Mouse (Mus musculus): ENCODE measurements around the gene Mpc1.
"Not testable (repeated sequence)": the region's sequence is repeated elsewhere in the genome, so short reads cannot be mapped to it uniquely, and the experiment has no call there.

The Mpc1 gene

DNA sequence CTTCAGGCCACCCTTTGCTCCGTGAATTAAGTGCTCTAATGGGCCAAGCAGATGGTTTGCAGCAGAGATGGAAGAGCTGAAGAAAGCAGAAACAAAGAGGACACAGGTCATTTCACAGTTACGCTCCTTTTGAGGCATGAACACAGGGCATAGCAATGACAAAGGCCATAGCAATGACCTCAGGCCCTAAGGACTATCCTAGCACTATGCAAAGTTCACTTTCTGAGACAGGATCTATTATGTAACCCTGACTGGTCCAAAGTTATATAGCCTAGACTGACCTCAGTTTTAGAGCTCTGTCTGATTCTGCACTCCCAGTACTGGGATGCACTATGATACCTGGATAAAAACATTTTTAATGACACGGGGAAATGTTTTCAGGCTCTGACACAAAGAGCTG lies 4.3 kb upstream of the Mpc1 start:
- DNase-seq (ENCODE audit: low spot score): no peak

DNA sequence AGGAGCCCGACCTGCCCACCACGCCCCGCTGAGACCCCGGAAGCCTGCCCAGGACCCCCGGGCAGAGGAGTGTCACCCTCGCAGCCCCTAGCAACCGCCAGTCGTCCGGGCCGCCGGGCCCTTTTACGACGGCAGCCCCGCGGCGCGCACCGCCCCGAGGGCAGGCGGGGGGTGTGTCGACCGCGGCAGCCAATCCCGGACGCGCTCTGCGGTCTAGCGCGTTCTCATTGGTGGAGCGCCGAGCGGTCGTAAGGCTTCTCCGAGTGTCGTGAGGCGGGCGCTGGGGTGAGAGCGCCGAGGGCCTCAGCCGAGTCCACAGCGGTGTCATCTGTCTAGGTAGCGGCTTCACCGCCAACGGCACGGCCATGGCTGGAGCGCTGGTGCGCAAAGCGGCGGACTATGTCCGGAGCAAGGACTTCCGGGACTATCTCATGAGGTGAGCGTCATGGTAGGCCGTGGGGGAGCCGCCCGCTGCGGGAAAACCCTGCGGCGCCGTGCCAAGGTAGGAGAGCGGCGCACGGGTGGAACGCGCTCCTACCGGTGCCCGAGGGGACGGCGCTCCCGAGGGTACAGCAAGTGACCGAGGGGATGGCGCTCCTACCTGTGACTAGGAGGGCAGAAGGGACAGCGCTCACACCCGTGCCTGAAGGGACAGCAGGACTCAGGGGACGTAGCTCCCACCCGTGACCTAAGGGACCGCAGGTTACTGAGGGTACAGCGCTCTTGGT lies 986 bp downstream of the Mpc1 start:
- peak; percentile 96 for DNase-seq (ENCODE audit: low spot score)

DNA sequence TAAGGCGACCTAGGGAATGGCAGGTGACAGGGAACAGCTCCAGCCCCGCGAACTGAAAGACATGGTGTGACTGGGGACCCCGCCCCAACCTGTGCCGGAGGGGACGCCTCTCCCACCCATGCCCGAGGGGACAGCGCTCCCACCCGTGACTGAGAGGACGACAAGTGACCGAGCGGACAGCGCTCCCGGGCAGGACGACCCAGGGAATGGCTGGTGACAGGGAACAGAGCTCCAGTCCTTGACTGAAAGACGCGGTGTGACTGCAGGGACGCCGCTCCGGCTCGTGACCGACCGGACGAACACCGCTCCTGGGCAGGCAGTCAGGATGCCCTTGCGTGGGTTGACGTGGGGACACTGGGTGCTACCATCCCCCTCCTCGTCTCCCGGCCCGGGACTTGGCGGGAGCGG lies 1.6 kb downstream of the Mpc1 start:
- DNase-seq (ENCODE audit: low spot score): peak; percentile 45

DNA sequence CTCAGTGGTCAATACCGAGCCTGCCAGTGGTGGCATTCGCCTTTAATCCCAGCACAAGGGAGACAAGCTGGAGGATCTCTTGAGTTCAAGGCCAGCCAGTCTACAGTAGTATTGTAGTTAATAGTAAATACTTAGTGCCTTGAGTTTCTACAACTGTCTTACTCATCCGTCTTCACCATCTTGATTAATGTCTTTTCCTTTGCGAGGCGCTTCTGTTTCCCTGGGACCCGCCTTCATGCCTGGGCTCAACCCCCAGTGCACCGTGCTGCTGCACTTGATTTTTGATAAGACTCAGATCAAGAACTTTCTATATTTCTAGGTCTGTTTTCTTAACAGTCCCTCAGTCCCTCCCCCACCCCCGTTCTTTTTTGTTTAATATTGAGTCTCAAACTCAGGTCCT lies 2.4 kb downstream of the Mpc1 start:
- no peak for DNase-seq (ENCODE audit: low spot score)

DNA sequence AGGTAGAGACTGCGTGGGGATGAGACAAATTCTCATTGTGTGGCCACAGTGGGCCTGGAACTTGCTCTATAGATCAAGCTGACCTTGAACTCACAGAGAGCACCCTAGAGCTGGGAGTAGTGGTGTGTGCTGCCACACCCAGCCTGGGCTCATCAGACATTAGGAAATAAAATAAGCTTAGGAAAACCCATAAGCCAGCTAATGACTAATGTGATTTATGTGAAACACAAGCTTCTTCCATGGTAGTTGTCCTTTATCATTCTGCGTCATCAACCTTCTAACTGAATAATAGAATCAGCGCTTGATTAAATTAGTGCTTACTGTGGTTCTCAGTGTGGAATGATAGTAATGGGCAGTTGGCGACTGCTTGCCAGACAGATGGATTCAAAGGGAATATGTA lies 4.3 kb downstream of the Mpc1 start:
- no peak for DNase-seq (ENCODE audit: low spot score)

DNA sequence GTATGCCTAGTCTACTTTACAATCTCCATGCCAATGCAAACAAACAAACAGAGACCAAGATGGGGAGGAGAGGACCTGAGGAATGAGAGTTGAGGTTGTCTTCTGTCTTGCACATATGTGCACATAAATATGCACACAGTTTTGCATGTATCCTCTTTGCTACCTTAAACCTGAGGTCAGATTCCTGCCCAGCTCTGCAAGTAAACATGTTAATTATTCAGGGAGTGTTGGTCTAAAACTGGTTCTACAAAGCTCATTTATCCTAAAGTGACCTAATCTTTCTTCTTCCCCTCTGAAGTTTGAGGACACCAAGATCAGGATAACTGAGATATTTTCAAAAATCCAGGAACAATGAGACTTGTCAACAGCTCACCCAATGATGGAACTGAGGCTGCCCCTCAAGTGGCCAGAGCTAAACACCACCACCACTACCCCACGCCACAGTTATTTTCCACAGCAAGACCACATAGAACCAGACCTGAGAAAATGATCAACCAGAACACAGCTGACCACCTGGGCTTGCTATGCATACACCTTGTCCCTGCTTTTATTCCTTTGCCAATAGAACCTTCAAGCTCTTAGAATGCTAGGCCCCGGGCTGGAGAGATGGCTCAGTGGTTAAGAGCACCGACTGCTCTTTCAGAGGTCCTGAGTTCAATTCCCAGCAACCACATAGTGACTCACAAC lies 7.4 kb downstream of the Mpc1 start:
- DNase-seq (ENCODE audit: low spot score): no peak

DNA sequence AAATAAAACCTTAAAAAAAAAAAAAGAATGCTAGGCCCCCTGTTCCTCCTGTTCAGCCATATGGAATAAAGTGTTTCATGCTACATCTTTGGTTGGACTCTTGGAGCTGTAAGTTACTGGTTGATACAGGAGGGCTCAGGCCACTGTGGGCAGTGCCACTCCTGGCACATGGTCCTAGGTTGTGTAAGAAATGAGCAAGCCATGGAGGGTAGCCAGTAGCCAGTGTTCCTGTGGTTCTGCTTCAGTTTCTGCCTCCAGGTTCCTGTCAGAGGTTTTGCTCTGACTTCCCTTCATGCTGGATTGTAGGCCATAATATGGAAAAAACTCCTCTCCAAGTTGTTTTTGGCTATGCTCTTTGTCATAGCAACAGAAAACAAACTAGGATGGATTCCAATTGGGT lies 8.0 kb downstream of the Mpc1 start:
- DNase-seq (ENCODE audit: low spot score): peak; percentile 90

DNA sequence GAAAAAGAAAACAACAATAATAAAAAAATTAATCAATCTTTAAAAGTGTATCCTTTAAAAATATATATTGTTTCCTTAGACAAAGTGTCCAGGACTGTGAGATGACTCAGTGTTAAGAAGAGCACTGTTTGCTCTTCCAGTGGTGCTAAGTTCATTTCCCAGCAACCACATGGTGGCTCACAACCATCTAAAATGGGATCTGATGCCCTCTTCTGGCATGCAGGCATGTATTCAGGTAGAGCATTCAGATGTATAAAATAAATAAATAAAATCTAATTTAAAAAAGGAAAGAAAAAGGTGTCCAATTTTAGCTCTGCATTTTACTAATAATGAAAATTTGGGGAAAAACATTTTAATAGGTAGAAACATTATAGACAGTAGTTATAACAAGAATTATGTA lies 13.1 kb downstream of the Mpc1 start:
- no peak for DNase-seq (ENCODE audit: low spot score)

DNA sequence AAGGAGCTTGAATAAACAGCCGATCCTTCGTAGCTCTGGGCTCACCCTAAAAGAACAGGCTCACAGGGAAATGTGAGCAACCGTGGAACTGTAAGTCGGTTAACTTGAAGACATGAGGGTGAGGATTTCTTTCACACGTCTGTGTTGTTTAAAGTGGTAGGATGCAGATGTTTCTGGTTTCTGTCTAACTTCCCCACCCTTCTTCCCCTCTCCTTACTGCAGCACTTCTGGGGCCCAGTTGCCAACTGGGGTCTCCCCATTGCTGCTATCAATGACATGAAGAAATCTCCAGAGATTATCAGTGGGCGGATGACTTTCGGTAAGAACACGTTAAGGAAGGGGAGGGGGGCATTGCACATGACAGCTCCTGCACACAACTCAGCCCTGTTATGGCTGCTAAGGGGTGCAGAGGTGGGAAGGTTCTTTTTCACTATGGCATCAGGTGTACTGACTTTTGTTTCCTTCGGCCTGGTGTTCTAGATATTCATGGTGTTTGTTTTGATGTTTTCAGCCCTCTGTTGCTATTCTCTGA lies 13.7 kb downstream of the Mpc1 start:
- DNase-seq (ENCODE audit: low spot score): no peak

DNA sequence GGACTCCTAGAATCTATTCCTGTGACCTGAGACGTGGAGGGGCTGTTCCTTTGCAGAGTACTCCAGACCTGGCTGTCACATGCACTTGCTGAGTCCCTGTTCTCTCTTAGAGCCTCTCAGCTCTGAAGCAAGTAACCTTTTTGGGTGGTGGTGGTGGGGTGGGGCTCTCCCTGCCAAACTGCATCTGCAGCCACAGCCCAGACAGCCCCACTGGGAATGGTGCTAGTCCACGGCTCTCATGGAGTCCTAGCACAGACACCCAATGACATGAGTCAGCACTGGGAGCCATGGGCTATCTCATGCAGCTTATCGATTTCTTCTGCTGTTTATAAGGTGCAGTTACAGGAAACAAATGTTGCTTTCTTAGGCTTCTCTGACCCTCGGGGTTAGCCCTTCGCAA lies 15.0 kb downstream of the Mpc1 start:
- no peak for DNase-seq (ENCODE audit: low spot score)

DNA sequence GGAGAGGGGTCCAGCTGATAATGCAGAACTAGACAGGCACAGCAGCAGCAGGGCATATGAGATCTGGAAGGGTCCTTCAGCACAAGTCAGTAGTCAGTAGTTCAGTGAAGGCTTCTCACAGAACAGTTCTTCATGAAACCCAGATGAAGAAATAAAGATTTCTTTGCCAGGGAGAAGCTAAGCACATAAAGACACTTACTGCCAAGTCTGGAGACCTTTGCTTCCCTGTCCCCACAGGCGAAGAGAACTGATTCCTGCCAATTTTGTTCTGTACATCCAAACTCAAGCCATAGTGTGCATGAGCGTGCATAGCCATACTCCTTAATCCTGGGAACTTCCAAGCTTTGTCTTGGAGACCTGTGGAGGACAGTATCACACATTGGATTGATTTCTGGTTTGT lies 15.6 kb downstream of the Mpc1 start:
- DNase-seq (ENCODE audit: low spot score): peak; percentile 73

DNA sequence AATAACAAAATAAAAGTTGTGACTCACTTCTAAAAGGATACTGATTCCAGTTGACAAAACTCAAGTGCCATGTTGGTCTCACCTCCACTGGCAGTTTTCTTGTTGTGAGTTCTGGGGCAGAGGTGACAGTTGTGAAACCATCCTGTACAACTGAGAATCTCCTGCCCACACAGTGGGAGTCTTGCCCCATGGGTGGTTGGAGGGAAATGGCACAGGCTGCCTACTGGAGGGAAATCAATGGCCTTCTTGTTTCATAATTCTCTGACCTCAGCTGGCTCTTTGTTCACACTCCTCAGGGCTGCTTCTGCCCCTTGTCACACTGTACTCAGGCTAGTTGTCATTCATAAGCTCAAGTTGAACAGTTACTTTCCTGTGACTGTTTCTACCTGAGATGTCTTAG lies 16.8 kb downstream of the Mpc1 start:
- peak; percentile 92 for DNase-seq (ENCODE audit: low spot score)

DNA sequence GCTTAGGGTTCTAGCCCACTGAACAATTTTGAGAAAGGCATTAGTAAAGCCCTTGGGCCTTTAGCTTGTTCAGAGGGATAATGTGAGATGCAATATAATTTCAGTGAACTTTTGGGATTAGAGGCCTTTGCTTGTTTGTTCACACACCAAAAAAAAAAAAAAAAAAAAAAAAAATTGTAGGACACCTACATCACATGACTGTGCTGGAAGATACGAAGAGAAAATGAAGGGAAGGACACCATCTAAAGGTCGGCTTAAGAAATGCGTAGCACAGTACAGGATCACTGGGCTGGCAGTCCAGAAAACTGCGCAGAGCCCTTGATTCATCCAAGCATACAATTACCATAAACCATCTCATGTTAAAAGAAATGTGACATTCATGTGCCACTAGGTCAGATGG lies 18.8 kb downstream of the Mpc1 start:
- no peak for DNase-seq (ENCODE audit: low spot score)

DNA sequence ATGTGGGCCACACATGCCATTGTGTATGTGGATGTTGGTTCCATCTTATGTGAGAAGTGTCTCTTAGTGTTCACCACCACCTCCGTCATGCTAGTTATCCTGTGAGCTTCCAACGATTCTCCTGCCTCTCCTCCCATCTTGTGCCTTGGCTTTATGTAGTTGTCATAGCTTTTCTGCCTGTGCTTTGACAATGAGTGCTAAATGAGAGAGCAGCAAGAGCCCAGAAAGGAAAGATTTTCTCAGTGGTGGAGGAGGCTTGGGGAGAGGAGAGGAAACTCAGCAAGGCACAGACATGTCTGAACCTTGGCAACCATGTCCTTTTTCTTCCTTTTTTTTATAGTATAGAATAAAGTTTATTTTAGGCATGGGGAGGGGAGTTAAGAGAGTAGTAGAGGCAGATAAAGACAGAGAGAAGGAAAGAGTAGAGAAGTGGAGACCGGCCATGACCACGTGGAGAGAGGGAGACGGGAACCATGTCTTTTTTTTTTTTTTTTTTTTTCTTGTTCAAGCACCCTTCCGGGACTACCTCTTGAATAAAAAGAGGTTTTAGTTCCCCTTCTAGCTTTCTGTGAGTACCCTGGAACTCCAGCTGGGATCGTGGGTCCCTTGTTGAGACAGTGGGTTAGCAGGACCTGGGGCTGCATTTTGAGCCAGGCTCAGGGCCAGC lies 20.2 kb downstream of the Mpc1 start:
- no peak for DNase-seq (ENCODE audit: low spot score)

DNA sequence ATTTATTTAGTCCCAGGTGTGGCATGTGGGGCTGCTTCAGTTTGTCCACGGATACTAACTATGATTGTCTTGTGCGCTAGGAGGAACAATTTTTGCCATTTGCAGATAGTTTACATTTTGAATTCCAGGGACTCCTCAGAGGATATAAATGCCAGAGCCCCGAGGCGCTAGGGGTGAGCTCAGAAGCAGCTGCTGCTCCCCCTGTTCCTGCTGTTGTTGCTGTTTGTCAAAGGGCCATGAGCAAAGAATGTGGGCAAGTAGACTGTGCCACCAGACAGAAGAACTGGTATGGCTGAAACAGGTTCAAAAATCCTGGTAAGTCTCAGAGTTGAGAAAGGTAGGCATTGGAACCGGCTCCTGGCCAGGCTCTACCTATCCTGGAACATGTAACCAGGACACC lies 21.0 kb downstream of the Mpc1 start:
- DNase-seq (ENCODE audit: low spot score): no peak

DNA sequence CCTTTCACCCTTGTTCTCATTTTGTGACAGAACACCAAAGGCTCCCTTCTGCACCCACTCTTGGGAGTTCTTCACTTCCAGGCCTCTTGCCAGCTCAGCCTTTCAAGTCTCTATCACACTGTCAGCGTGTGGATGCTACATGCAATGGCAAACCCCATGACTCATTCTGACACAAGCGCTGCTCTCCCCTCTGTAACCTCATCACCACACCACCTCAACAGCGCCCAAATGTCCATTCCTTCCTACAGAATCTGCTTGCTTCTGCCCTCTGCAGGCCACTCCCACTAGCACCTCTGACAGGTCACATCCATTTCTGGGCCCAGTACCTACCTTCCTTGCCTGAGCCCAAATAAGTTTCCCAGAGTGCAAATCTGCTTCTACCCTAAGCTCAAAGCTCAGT lies 23.1 kb downstream of the Mpc1 start:
- DNase-seq (ENCODE audit: low spot score): peak; percentile 55

DNA sequence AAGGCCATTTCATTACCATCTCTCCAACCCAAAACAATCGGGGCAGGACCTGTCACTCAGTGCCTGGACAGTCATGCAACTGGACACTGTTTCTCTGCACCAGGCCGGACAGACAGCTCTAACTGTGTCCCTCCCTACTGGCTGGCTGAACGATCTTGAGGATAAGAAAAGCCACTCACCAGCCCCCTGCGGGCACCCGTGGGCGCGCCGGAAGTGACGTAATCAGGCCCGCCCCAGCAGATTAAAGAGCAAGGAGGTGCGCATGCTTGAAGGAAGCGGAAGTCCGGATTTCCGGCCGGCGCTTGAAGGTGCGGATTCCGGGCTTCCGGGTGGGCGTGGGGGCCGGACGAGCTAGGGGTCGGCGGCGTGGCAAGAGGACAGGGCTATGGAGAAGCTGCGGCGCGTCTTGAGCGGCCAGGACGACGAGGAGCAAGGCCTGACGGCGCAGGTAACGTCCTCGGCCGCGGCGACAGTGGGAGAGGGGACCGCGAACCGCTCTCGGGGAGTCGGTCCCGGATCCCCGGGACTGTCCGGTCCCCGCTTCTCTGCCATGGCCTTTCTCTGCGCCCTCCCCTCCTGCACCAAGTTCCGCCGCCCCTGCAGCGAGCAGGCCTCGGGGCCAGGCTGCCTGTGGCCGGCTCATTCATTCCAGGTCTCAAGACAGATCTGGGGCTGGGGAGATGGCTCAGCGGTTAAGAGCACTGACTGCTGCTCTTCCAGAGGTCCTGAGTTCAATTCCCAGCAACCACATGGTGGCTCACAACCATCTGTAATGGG lies 28.3 kb downstream of the Mpc1 start, which contains the start of gene Sft2d1:
Gene Sft2d1, plus strand, starts transcription at position 265 of the 777 bp plus-strand sequence.
- DNase-seq (ENCODE audit: low spot score): peak; percentile 96

DNA sequence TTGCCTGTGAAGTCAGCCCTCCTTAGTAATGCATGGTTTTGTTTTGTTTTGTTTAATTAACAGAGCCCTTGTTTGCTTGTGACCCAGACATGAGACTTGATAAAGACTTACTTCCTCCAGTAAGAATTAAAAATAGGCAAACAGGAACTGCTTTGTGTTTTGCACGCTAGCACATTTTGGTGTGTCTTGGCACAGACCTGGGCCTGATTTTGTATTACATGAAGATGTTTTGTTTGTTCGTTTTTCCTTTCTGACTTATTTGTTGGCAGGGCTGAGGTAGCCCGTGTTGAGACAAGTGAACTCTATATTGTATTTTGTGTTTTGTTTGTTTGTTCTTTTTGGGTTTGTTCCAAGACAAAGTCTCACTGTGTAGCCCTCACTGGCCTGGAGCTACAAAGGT lies 29.0 kb downstream of the Mpc1 start:
- DNase-seq (ENCODE audit: low spot score): peak; percentile 57

DNA sequence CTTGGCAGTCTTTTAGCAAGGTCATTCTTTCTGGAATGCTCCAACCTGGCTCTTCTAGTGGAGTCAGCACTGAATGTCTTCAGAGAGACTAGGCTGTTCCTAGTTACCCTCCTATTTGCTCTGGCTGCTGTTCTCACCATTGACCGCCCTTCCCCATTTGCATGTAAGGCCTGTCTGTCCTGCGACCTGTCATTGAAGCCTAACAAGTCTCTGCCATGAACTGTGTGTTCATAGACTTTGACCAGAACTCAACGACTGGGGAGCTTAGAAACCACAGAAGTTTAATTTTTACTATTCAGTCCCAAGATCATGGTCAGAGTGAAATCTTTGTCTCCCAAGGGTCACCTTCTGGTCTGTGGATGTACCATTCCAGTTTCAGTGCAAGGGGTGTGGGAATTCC lies 31.3 kb downstream of the Mpc1 start:
- no peak for DNase-seq (ENCODE audit: low spot score)

DNA sequence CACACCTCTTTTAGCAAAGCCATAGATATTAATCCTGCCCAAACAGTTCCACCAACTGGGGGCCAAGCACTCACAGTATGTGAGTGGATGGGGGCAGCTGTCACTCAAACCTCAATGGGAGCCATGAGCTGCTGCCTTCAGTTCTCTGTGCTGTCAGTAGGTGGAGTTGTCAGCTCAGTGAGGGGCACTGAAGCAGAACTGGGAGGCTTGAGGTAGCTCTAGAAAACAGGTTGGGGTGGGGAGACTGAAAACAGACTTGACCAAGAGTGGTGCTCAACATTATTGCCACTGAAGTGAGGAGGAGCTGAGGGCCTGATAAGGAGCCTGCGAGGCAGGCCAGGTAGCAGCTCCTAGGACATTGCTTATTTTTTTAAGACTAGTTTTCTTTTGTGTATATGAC lies 33.5 kb downstream of the Mpc1 start:
- no peak for DNase-seq (ENCODE audit: low spot score)

DNA sequence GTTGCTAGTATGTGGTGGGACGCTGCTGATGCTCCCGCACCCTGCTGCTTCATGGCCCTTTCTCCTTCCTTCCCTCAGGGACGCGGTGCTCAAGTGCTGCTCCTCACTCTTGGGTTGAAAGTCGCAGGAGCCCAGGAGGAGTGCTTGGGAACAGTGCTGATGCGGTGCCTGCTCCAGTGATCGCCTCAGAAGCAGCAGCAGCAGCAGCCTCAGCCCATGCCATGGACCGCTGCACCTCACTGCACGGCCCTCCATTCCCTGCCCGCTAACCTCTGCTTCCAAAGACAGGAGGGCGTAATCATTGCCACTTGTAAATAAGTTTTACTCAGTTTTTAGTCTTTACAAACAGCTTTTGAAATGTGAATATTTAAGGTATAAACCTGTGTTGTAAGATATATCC lies 44.2 kb downstream of the Mpc1 start:
- not testable (repeated sequence) for DNase-seq (ENCODE audit: low spot score)

DNA sequence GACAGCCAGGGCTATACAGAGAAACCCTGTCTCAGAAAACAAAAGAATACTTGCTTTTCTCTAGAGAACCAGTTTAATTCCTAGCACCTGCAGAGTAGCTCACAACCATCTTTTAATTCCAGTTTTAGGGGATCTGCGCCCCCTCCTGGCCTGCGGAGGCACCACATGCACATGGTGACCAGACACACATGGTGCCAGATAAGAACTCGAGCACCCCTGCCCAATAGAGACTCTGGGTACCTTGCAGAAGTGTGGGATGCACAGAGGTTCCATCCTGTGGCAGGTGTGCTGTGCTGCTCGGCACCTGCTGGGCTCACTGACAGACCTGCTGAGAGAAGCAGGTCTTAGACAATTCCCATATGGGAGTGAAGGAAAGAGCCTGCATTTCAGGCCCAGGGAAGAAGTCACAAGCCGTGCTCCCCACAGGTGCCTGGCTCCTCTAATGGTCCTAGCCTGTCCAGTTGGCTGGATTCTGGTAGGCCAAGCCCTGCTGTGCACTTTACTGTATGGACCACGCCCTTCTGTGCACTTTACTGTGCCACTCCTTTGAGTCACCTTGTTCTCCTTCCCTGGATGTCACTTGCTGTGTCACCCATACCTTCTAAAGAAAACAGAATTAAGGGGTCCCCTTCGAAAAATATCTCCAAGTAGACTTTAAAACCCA lies 45.9 kb downstream of the Mpc1 start:
- DNase-seq (ENCODE audit: low spot score): no peak

All from adipocyte (in vitro differentiated cells).